21 mouse cellular contexts compared by ENCODE assay signal in genomic region chr2:33359184-33359583, GRCm38 (mm10). TPM values are rescaled to one million over a fixed set of nuclear protein-coding genes. Genes with fewer than 3 reads are reported as not detected.
DNase-seq lines count a peak whose midpoint lies in the region; ATAC-seq and TF ChIP-seq lines count a peak whose summit lies in the region.
"Had no signal": no experiment of that assay in that cellular context is flagged by ENCODE, and none has a peak within 500 bp of the region (broad histone marks: within the 10 kb centered on the region; RNA-seq: fewer than 3 reads in every experiment).

No protein-coding gene starts in this region.

- H3K36me3 ChIP-seq in kidney, adult 2 months (ENCODE audit: control insufficient read depth, insufficient read depth, low read length), result no peaks in the 10 kb centered on the region
- H3K36me3 ChIP-seq in heart, embryonic 11.5 days (ENCODE audit: control insufficient read depth, insufficient read depth, low read length), result no peaks in the 10 kb centered on the region
- H3K36me3 ChIP-seq: limb, embryonic 10.5 days had no signal

- no peak for TF ChIP-seq POLR2A in kidney, adult 2 months (IDR thresholded peaks at IDR 0.05; ENCODE audit: low read depth, low read length)

- peak; percentile 60 for DNase-seq in kidney, adult 2 months
- DNase-seq in kidney, adult 18-20 months, result no peak
- peak; percentile 97 for DNase-seq in 416B (ENCODE audit: low read depth)
- no peak for DNase-seq in adrenal gland, adult 2 months
- DNase-seq: adrenal gland, postnatal 36 days; cerebellum, adult 8-10 months; gastrocnemius, postnatal 14 days; kidney, postnatal 10 days; layer of hippocampus, adult 9-11 months; liver, postnatal 0 days; lung, postnatal 14 days; thymus, postnatal 25 days had no signal

- WGBS in kidney, adult 2 months, result 51% methylated on average over 8 of the region's 8 CpGs
- 85% methylated on average over 7 of the region's 8 CpGs for WGBS in heart, embryonic 11.5 days (ENCODE audit: insufficient replicate concordance)

- no peak overlapping the region for H3K27ac ChIP-seq in kidney, adult 2 months (ENCODE audit: insufficient read depth, low read depth, low read length)
- no peak overlapping the region for H3K27ac ChIP-seq in heart, embryonic 11.5 days (ENCODE audit: low read depth, low read length)
- H3K27ac ChIP-seq: forebrain, embryonic 13.5 days; left cerebral cortex, adult 2 months; limb, embryonic 10.5 days; midbrain, embryonic 10.5 days; neural tube, embryonic 12.5 days had no signal

- no peak overlapping the region for H3K4me3 ChIP-seq in kidney, adult 2 months (ENCODE audit: insufficient read depth, low read depth, low read length)
- H3K4me3 ChIP-seq in heart, embryonic 11.5 days (ENCODE audit: low read depth, low read length), result no peak overlapping the region
- H3K4me3 ChIP-seq: forebrain, embryonic 13.5 days; left cerebral cortex, adult 2 months; limb, embryonic 10.5 days; midbrain, embryonic 10.5 days; neural tube, embryonic 12.5 days had no signal

- no peak overlapping the region for H3K4me2 ChIP-seq in heart, embryonic 11.5 days
- H3K4me2 ChIP-seq: forebrain, embryonic 13.5 days; neural tube, embryonic 12.5 days had no signal

- H3K4me1 ChIP-seq in kidney, adult 2 months (ENCODE audit: control insufficient read depth, insufficient read depth, low read length), result peaks cover 36% of the 10 kb centered on the region
- H3K4me1 ChIP-seq in heart, embryonic 11.5 days (ENCODE audit: control insufficient read depth, insufficient read depth, low read length), result 0 out of 2 replicates have a peak, but pooled peaks cover 2% of the 10 kb centered on the region
- H3K4me1 ChIP-seq: neural tube, embryonic 12.5 days had no signal

- H3K27me3 ChIP-seq in kidney, adult 2 months (replicated peaks; ENCODE audit: control insufficient read depth, insufficient read depth, low read length), result no peaks in the 10 kb centered on the region
- H3K27me3 ChIP-seq in heart, embryonic 11.5 days (ENCODE audit: control insufficient read depth, insufficient read depth, low read length), result peaks cover 3% of the 10 kb centered on the region; the same call in 1 of the 2 replicates
- H3K27me3 ChIP-seq: forebrain, embryonic 13.5 days; neural tube, embryonic 12.5 days had no signal

- H3K9me3 ChIP-seq in heart, embryonic 11.5 days (replicated peaks; ENCODE audit: control insufficient read depth, low read length), result no peaks in the 10 kb centered on the region
- H3K9me3 ChIP-seq: forebrain, embryonic 13.5 days; limb, embryonic 10.5 days; midbrain, embryonic 10.5 days had no signal

- no peak overlapping the region for H3K9ac ChIP-seq in heart, embryonic 11.5 days (ENCODE audit: low read depth, low read length)
- H3K9ac ChIP-seq: forebrain, embryonic 13.5 days; liver, postnatal 0 days; neural tube, embryonic 12.5 days had no signal

- ATAC-seq in granulocyte monocyte progenitor cell, adult 5-6 weeks (replicated peaks; ENCODE audit: poor library complexity, severe bottlenecking), result peak; percentile 96
- ATAC-seq in monocyte, adult 5-6 weeks (replicated peaks; ENCODE audit: insufficient number of reproducible peaks, low FRiP score, low TSS enrichment, poor library complexity, severe bottlenecking), result peak; percentile 63
- no peak for ATAC-seq in heart, embryonic 11.5 days (replicated peaks; ENCODE audit: insufficient number of reproducible peaks, low FRiP score, low TSS enrichment)
- ATAC-seq in erythroid progenitor cell, adult 5-6 weeks (replicated peaks; ENCODE audit: low FRiP score, poor library complexity, severe bottlenecking), result no peak
- ATAC-seq: forebrain, embryonic 13.5 days; liver, postnatal 0 days had no signal

- TF ChIP-seq CTCF in kidney, adult 2 months (conservative IDR thresholded peaks at IDR 0.05; ENCODE audit: insufficient read depth, insufficient read length, low read depth, low read length), result no peak

RNA-seq across cellular contexts. Expression of gene Ralgps1, which starts 12.1 kb away (rescaled TPM):
- polyA plus RNA-seq in kidney, adult 2 months (2012; rRNA removed), result 4.9 and 5.6 TPM in 2 replicates
- 3.5 and 3.7 TPM in 2 replicates for total RNA-seq in granulocyte monocyte progenitor cell, adult 5-6 weeks (2014; fragmentation: Nextera tagmentation)
- total RNA-seq in granulocyte monocyte progenitor cell, adult 5-6 weeks (2017), result 0.15 and 0.60 TPM in 2 replicates
- total RNA-seq in monocyte, adult 5-6 weeks (2017), result 1.9 to 3.7 TPM (median 3.5 TPM) in 3 replicates
- 1 to 10 TPM; 4.2 to 5.1 TPM for total RNA-seq in adrenal gland, adult 2 months (2021)
- 2.8 and 3.8 TPM in 2 replicates for polyA plus RNA-seq in adrenal gland, adult 2 months (2012; rRNA removed)
- 6.5 and 6.6 TPM in 2 replicates for polyA plus RNA-seq in heart, embryonic 11.5 days (2014; fragmentation: Nextera tagmentation; extraction: Ambion mirVana)
- total RNA-seq in erythroid progenitor cell, adult 5-6 weeks (2015; ENCODE audit: low replicate concordance), result 1.4 TPM in 1 of 2 replicates, not detected in the other
- not detected in 2 replicates for total RNA-seq in erythroid progenitor cell, adult 5-6 weeks (2017; ENCODE audit: low replicate concordance)

Comparison
In these comparisons a context has a peak if more than half of its experiments do, and no peak if none do; other contexts are left out.
1. DNase-seq: peak in kidney, adult 2 months (single experiment) and 416B (single experiment); none in kidney, adult 18-20 months (single experiment) and adrenal gland, adult 2 months (single experiment).
2. ATAC-seq: peak in granulocyte monocyte progenitor cell, adult 5-6 weeks (single experiment) and monocyte, adult 5-6 weeks (single experiment); none in heart, embryonic 11.5 days (single experiment) and erythroid progenitor cell, adult 5-6 weeks (single experiment).